Mouse (Mus musculus): ENCODE measurements around the gene Rgs6.

- TF ChIP-seq CTCF (IDR thresholded peaks at IDR 0.05; ENCODE audit: low read depth): no peak
- TF ChIP-seq EP300 (IDR thresholded peaks at IDR 0.05; ENCODE audit: low read depth): no peak
These were observed 29.0 kb downstream of the Rgs6 start for GRCm38 (mm10) chr12:82616813-82617681.

Data from liver, embryonic 14.5 days (tissue).